Mouse (Mus musculus): Measurements from ENCODE around the gene Homer2.

- no peak for TF ChIP-seq CTCF (conservative IDR thresholded peaks at IDR 0.05; ENCODE audit: low read length)
- no peak for TF ChIP-seq NANOG (IDR thresholded peaks at IDR 0.05; ENCODE audit: borderline replicate concordance, low read length)
Observed at GRCm38 (mm10) chr7:81721271-81721670, 13.9 kb upstream of the Homer2 start.

All from E14TG2a.4 (cell line).